Mouse (Mus musculus): Measurements from ENCODE around the gene Txndc12. TPM values are rescaled to one million over a fixed set of nuclear protein-coding genes. Genes with fewer than 3 reads are reported as not detected.

The Txndc12 gene
- polyA plus RNA-seq, 2 experiments: 76.3 to 105 TPM

DNA sequence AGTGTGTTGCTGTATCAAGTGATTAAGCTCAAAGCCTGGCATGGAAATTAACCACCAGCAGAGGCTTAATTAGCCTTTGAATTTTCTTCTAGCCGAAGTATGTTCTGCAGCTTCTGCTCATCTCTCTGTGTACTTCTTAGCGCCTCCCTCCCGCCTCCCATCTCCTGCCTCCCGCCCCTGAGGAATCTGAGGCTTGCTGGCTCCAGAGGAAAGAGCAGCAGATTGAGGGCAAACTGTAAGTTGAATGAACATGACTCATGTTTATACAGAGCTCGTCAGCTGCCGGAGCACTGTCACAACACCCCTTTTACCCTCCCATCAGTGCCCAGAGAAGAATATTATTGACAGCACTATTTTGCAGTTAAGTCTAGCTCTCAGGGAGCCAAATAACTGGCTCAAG lies 71.5 kb downstream of the Txndc12 start:
- WGBS: 39% methylated on average over 6 of the region's 6 CpGs
- ATAC-seq (ENCODE audit: low FRiP score, low read depth) (no peak), DNase-seq (ENCODE audit: low spot score) (no peak)
- H3K4me3 ChIP-seq (replicated peaks; ENCODE audit: low read length): no peak overlapping the region
- no peaks in the 10 kb centered on the region for H3K27me3 ChIP-seq (ENCODE audit: control insufficient read depth, insufficient read depth, low read length)
- H3K27ac ChIP-seq (replicated peaks; ENCODE audit: low read depth, low read length): no peak overlapping the region
- H3K36me3 ChIP-seq (ENCODE audit: control insufficient read depth, insufficient read depth, low read length): no peaks in the 10 kb centered on the region
- H3K4me1 ChIP-seq (ENCODE audit: control insufficient read depth, insufficient read depth, low read length): no peaks in the 10 kb centered on the region
- no peak overlapping the region for H3K4me2 ChIP-seq (replicated peaks; ENCODE audit: low read depth, low read length, severe bottlenecking)
- no peaks in the 10 kb centered on the region for H3K9me3 ChIP-seq (ENCODE audit: control insufficient read depth, low read length)
- no peak overlapping the region for H3K9ac ChIP-seq (ENCODE audit: low read depth, low read length, severe bottlenecking)
- no peak for TF ChIP-seq POLR2A (IDR thresholded peaks at IDR 0.05; ENCODE audit: borderline replicate concordance, extremely low read depth, insufficient read depth, insufficient read length)

GRCm38 (mm10) chr4:108907475-108907874 lies 73.1 kb downstream of the Txndc12 start:
- no peaks in the 10 kb centered on the region for H3K4me1 ChIP-seq (ENCODE audit: control insufficient read depth, insufficient read depth, low read length)
- no peaks in the 10 kb centered on the region for H3K9me3 ChIP-seq (ENCODE audit: control insufficient read depth, low read length)
- H3K27ac ChIP-seq (replicated peaks; ENCODE audit: low read depth, low read length): no peak overlapping the region
- H3K36me3 ChIP-seq (ENCODE audit: control insufficient read depth, insufficient read depth, low read length): no peaks in the 10 kb centered on the region
- no peak overlapping the region for H3K4me3 ChIP-seq (replicated peaks; ENCODE audit: low read length)
- DNase-seq (ENCODE audit: low spot score) (no peak), ATAC-seq (ENCODE audit: low FRiP score, low read depth) (no peak)
- no peaks in the 10 kb centered on the region for H3K27me3 ChIP-seq (ENCODE audit: control insufficient read depth, insufficient read depth, low read length)
- no peak overlapping the region for H3K4me2 ChIP-seq (replicated peaks; ENCODE audit: low read depth, low read length, severe bottlenecking)
- H3K9ac ChIP-seq (ENCODE audit: low read depth, low read length, severe bottlenecking): no peak overlapping the region
- no peak for TF ChIP-seq POLR2A (IDR thresholded peaks at IDR 0.05; ENCODE audit: borderline replicate concordance, extremely low read depth, insufficient read depth, insufficient read length)

- WGBS: 54% methylated on average over 8 of the region's 8 CpGs
- no peaks in the 10 kb centered on the region for H3K9me3 ChIP-seq (ENCODE audit: control insufficient read depth, low read length)
- no peaks in the 10 kb centered on the region for H3K36me3 ChIP-seq (ENCODE audit: control insufficient read depth, insufficient read depth, low read length)
- ATAC-seq (ENCODE audit: low FRiP score, low read depth) (no peak), DNase-seq (ENCODE audit: low spot score) (no peak)
- H3K4me3 ChIP-seq (replicated peaks; ENCODE audit: low read length): no peak overlapping the region
- no peak overlapping the region for H3K4me2 ChIP-seq (replicated peaks; ENCODE audit: low read depth, low read length, severe bottlenecking)
- TF ChIP-seq POLR2A (IDR thresholded peaks at IDR 0.05; ENCODE audit: borderline replicate concordance, extremely low read depth, insufficient read depth, insufficient read length): no peak
- H3K27ac ChIP-seq (replicated peaks; ENCODE audit: low read depth, low read length): no peak overlapping the region
- H3K9ac ChIP-seq (ENCODE audit: low read depth, low read length, severe bottlenecking): no peak overlapping the region
- no peaks in the 10 kb centered on the region for H3K27me3 ChIP-seq (ENCODE audit: control insufficient read depth, insufficient read depth, low read length)
- no peaks in the 10 kb centered on the region for H3K4me1 ChIP-seq (ENCODE audit: control insufficient read depth, insufficient read depth, low read length)
These were observed 75.5 kb downstream of the Txndc12 start for GRCm38 (mm10) chr4:108909872-108910425.

Other genes starting within 250 kb of the Txndc12 start
- gene Cc2d1b, start 214.7 kb upstream of the Txndc12 start, polyA plus RNA-seq (2012; rRNA removed): 53.4 and 56.2 TPM in 2 replicates
- gene Cc2d1b, start 214.7 kb upstream of the Txndc12 start, polyA plus RNA-seq (2014; fragmentation: Nextera tagmentation; extraction: Ambion mirVana): 28.9 and 32.4 TPM in 2 replicates
- 0.26 and 0.29 TPM in 2 replicates for gene 3110021N24Rik, start 115.0 kb upstream of the Txndc12 start, polyA plus RNA-seq (2012; rRNA removed)
- 1.5 and 2.3 TPM in 2 replicates for gene 3110021N24Rik, start 115.0 kb upstream of the Txndc12 start, polyA plus RNA-seq (2014; fragmentation: Nextera tagmentation; extraction: Ambion mirVana)
- 8.2 and 9.6 TPM in 2 replicates for gene Zfyve9, start 53.8 kb upstream of the Txndc12 start, polyA plus RNA-seq (2012; rRNA removed)
- 5.8 and 6.0 TPM in 2 replicates for gene Zfyve9, start 53.8 kb upstream of the Txndc12 start, polyA plus RNA-seq (2014; fragmentation: Nextera tagmentation; extraction: Ambion mirVana)
- 73.8 and 99.9 TPM in 2 replicates for gene Btf3l4, start 987 bp upstream of the Txndc12 start, polyA plus RNA-seq (2012; rRNA removed)
- 167 and 179 TPM in 2 replicates for gene Btf3l4, start 987 bp upstream of the Txndc12 start, polyA plus RNA-seq (2014; fragmentation: Nextera tagmentation; extraction: Ambion mirVana)
- 39.9 and 49.7 TPM in 2 replicates for gene Kti12, start 13.2 kb downstream of the Txndc12 start, polyA plus RNA-seq (2012; rRNA removed)
- gene Kti12, start 13.2 kb downstream of the Txndc12 start, polyA plus RNA-seq (2014; fragmentation: Nextera tagmentation; extraction: Ambion mirVana): 45.1 and 47.3 TPM in 2 replicates
- gene A730015C16Rik, start 14.0 kb downstream of the Txndc12 start, polyA plus RNA-seq (2012; rRNA removed): 0.08 and 0.22 TPM in 2 replicates
- gene A730015C16Rik, start 14.0 kb downstream of the Txndc12 start, polyA plus RNA-seq (2014; fragmentation: Nextera tagmentation; extraction: Ambion mirVana): 1.4 and 1.6 TPM in 2 replicates
- 9.8 and 11.9 TPM in 2 replicates for gene Rab3b, start 44.5 kb downstream of the Txndc12 start, polyA plus RNA-seq (2012; rRNA removed)
- 15.0 and 21.2 TPM in 2 replicates for gene Rab3b, start 44.5 kb downstream of the Txndc12 start, polyA plus RNA-seq (2014; fragmentation: Nextera tagmentation; extraction: Ambion mirVana)
- 114 and 133 TPM in 2 replicates for gene Nrd1, start 166.1 kb downstream of the Txndc12 start, polyA plus RNA-seq (2012; rRNA removed)
- gene Nrd1, start 166.1 kb downstream of the Txndc12 start, polyA plus RNA-seq (2014; fragmentation: Nextera tagmentation; extraction: Ambion mirVana): 50.1 and 50.6 TPM in 2 replicates